Mouse (Mus musculus): Measurements from ENCODE around the gene Sash1. TPM values are rescaled to one million over a fixed set of nuclear protein-coding genes. Genes with fewer than 3 reads are reported as not detected.

Sash1 gene
- polyA plus RNA-seq, 1 experiment = 2.1 TPM

DNA sequence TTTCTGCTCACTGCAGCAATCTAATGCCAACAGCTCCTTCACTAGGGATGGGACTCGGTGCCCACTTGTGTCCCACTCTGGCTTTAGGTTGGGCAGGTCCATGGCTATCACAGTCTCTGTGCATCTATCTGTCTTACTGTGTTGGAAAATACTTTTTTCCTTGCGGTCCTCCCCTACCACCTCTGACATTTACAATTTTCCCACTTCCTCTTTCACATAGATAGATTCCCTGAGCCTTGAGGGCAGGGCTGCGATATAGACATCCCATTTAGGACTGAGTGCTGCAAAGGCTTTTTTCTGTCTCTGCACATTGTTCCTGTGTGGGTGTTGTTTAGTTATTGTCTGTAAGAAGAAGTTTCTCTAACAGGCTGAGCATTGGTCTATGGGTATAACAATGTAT is 40.4 kb upstream of the Sash1 start:
- TF ChIP-seq GATA1 (IDR thresholded peaks at IDR 0.05; ENCODE audit: borderline replicate concordance, low read length) (no peak), FLI1 (IDR thresholded peaks at IDR 0.05; ENCODE audit: low read length) (no peak)
- peaks cover 41% of the 10 kb centered on the region for H3K4me1 ChIP-seq
- H3K9me3 ChIP-seq = no peaks in the 10 kb centered on the region
- peak overlapping the region; percentile 72 for H3K4me3 ChIP-seq (replicated peaks)
- H3K36me3 ChIP-seq (replicated peaks; ENCODE audit: low read length) = no peaks in the 10 kb centered on the region
- no peaks in the 10 kb centered on the region for H3K27me3 ChIP-seq (replicated peaks)

DNA sequence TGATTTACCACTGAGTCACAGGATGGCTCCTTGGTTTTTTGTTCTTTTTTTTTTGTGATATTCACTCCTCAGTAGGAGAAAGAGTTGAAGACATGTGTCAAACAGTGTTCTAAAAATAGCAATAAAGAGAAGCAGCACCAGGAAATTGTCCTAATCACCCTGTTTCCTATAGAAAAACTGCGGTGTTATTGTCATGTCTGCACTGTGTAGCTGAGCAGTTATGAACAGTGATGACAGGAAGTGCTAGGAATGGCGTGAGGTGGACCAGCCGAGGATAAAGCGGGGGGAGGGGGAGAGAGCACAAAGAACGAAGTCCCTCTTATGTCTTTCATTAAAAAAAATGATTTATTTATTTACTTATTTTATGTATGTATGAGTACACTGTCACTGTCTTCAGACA is 39.4 kb upstream of the Sash1 start:
- no peaks in the 10 kb centered on the region for H3K9me3 ChIP-seq
- H3K27me3 ChIP-seq (replicated peaks) = no peaks in the 10 kb centered on the region
- peak overlapping the region; percentile 75 for H3K4me3 ChIP-seq (replicated peaks)
- no peak for TF ChIP-seq GATA1 (IDR thresholded peaks at IDR 0.05; ENCODE audit: borderline replicate concordance, low read length)
- no peak for TF ChIP-seq FLI1 (IDR thresholded peaks at IDR 0.05; ENCODE audit: low read length)
- peaks cover 41% of the 10 kb centered on the region for H3K4me1 ChIP-seq
- no peaks in the 10 kb centered on the region for H3K36me3 ChIP-seq (replicated peaks; ENCODE audit: low read length)

- TF ChIP-seq FLI1 (IDR thresholded peaks at IDR 0.05; ENCODE audit: low read length) = no peak
- TF ChIP-seq GATA1 (IDR thresholded peaks at IDR 0.05; ENCODE audit: borderline replicate concordance, low read length) = no peak
These were observed 35.3 kb upstream of the Sash1 start for GRCm38 (mm10) chr10:8921098-8921693.

DNA sequence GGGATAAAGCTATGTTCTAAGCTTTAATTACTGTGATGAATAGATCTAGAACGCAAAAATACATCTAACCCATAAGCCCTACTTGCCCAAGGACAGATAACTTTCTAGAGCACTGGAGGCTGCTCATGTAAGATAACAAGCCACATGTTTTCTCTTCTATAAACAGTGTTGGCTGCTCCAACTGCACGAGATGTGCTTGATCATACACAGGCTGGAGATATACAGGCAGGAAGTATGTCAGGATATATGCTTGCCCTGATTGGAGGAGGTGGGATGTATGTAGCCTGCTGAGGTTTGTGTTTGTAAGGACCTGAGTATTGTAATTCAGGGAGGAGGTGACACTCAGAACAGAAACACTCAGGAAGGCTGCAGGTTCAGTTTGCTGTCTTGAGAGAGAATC is 31.9 kb upstream of the Sash1 start:
- Histone ChIP-seq H3K4me3 (replicated peaks) (no peak overlapping the region), H3K9me3 (peaks cover 5% of the 10 kb centered on the region; the same call in 1 of the 2 replicates), H3K36me3 (replicated peaks; ENCODE audit: low read length) (no peaks in the 10 kb centered on the region), H3K27me3 (replicated peaks) (peaks cover 16% of the 10 kb centered on the region), H3K4me1 (peaks cover 15% of the 10 kb centered on the region)
- no peak for TF ChIP-seq GATA1 (IDR thresholded peaks at IDR 0.05; ENCODE audit: borderline replicate concordance, low read length)
- TF ChIP-seq FLI1 (IDR thresholded peaks at IDR 0.05; ENCODE audit: low read length) = no peak

More at GRCm38 (mm10) chr10:8921098-8921693, 35.3 kb upstream of the Sash1 start:
- Histone ChIP-seq H3K4me3 (replicated peaks) (no peak overlapping the region), H3K4me1 (peaks cover 38% of the 10 kb centered on the region), H3K27me3 (replicated peaks) (peaks cover 11% of the 10 kb centered on the region), H3K36me3 (replicated peaks; ENCODE audit: low read length) (no peaks in the 10 kb centered on the region), H3K9me3 (peaks cover 5% of the 10 kb centered on the region; the same call in 1 of the 2 replicates)

GRCm38 (mm10) chr10:8917350-8917749 is 31.5 kb upstream of the Sash1 start:
- H3K9me3 ChIP-seq = peaks cover 5% of the 10 kb centered on the region; the same call in 1 of the 2 replicates
- H3K4me3 ChIP-seq (replicated peaks) = no peak overlapping the region
- peaks cover 16% of the 10 kb centered on the region for H3K27me3 ChIP-seq (replicated peaks)
- peaks cover 20% of the 10 kb centered on the region for H3K4me1 ChIP-seq
- no peak for TF ChIP-seq GATA1 (IDR thresholded peaks at IDR 0.05; ENCODE audit: borderline replicate concordance, low read length)
- TF ChIP-seq FLI1 (IDR thresholded peaks at IDR 0.05; ENCODE audit: low read length) = no peak
- H3K36me3 ChIP-seq (replicated peaks; ENCODE audit: low read length) = no peaks in the 10 kb centered on the region

DNA sequence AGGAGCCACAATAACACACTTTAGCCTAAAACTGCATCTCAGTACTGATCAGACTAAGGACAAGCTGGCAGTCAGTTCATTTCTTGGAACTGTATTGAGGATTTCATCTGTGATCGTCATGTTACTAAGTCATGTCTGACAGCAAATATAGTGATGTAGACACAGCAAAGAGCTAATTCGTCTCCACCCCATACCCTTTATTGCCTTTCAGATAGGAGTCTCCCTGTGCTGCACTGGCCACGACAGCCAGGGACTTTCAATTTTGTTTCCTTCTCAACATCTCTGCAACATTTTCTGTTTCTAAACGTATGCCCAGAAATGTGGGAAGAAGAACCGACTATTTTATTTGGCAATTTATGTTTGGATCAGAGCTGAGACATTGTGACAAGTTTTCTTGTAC is 29.9 kb upstream of the Sash1 start:
- H3K4me3 ChIP-seq (replicated peaks) = no peak overlapping the region
- H3K4me1 ChIP-seq = peaks cover 24% of the 10 kb centered on the region
- peaks cover 16% of the 10 kb centered on the region for H3K27me3 ChIP-seq (replicated peaks)
- TF ChIP-seq FLI1 (IDR thresholded peaks at IDR 0.05; ENCODE audit: low read length) = no peak
- TF ChIP-seq GATA1 (IDR thresholded peaks at IDR 0.05; ENCODE audit: borderline replicate concordance, low read length) = no peak
- H3K9me3 ChIP-seq = peaks cover 5% of the 10 kb centered on the region; the same call in 1 of the 2 replicates
- no peaks in the 10 kb centered on the region for H3K36me3 ChIP-seq (replicated peaks; ENCODE audit: low read length)

DNA sequence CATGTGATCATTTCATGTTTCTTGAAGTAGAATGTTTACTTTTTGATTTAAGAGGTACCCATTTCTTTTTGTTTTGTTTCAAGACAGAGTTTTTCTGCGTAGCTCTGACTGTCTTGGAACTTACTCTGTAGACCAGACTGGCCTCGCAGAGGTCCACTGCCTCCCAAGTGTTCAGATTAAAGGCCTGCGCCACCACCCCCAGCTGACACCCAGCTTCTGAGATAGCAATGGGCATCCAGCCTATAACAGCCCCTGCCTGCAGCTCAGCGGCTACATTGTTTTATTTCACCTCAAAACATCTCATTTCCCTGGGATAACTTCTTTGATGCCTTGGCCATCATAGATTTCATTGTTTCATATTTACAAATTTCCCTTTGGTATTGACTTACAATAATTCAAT is 28.0 kb upstream of the Sash1 start:
- peaks cover 24% of the 10 kb centered on the region for H3K4me1 ChIP-seq
- H3K36me3 ChIP-seq (replicated peaks; ENCODE audit: low read length) = no peaks in the 10 kb centered on the region

GRCm38 (mm10) chr10:8912706-8913275 is 26.9 kb upstream of the Sash1 start:
- TF ChIP-seq FLI1 (IDR thresholded peaks at IDR 0.05; ENCODE audit: low read length) (no peak), GATA1 (IDR thresholded peaks at IDR 0.05; ENCODE audit: borderline replicate concordance, low read length) (no peak)
- H3K9me3 ChIP-seq = peaks cover 12% of the 10 kb centered on the region
- peaks cover 20% of the 10 kb centered on the region for H3K4me1 ChIP-seq
- H3K4me3 ChIP-seq (replicated peaks) = no peak overlapping the region
- H3K27me3 ChIP-seq (replicated peaks) = peaks cover 13% of the 10 kb centered on the region
- no peaks in the 10 kb centered on the region for H3K36me3 ChIP-seq (replicated peaks; ENCODE audit: low read length)

More for the DNA sequence above, 28.0 kb upstream of the Sash1 start:
- Histone ChIP-seq H3K27me3 (replicated peaks) (peaks cover 14% of the 10 kb centered on the region), H3K9me3 (peaks cover 7% of the 10 kb centered on the region; the same call in 1 of the 2 replicates), H3K4me3 (replicated peaks) (no peak overlapping the region)
- TF ChIP-seq FLI1 (IDR thresholded peaks at IDR 0.05; ENCODE audit: low read length) (no peak), GATA1 (IDR thresholded peaks at IDR 0.05; ENCODE audit: borderline replicate concordance, low read length) (no peak)

- H3K9me3 ChIP-seq = peaks cover 12% of the 10 kb centered on the region
- H3K36me3 ChIP-seq (replicated peaks; ENCODE audit: low read length) = no peaks in the 10 kb centered on the region
- H3K4me1 ChIP-seq = peaks cover 15% of the 10 kb centered on the region
- TF ChIP-seq FLI1 (IDR thresholded peaks at IDR 0.05; ENCODE audit: low read length) (no peak), GATA1 (IDR thresholded peaks at IDR 0.05; ENCODE audit: borderline replicate concordance, low read length) (no peak)
- no peak overlapping the region for H3K4me3 ChIP-seq (replicated peaks)
- H3K27me3 ChIP-seq (replicated peaks) = peaks cover 13% of the 10 kb centered on the region
These were observed 26.3 kb upstream of the Sash1 start for GRCm38 (mm10) chr10:8912213-8912612.

DNA sequence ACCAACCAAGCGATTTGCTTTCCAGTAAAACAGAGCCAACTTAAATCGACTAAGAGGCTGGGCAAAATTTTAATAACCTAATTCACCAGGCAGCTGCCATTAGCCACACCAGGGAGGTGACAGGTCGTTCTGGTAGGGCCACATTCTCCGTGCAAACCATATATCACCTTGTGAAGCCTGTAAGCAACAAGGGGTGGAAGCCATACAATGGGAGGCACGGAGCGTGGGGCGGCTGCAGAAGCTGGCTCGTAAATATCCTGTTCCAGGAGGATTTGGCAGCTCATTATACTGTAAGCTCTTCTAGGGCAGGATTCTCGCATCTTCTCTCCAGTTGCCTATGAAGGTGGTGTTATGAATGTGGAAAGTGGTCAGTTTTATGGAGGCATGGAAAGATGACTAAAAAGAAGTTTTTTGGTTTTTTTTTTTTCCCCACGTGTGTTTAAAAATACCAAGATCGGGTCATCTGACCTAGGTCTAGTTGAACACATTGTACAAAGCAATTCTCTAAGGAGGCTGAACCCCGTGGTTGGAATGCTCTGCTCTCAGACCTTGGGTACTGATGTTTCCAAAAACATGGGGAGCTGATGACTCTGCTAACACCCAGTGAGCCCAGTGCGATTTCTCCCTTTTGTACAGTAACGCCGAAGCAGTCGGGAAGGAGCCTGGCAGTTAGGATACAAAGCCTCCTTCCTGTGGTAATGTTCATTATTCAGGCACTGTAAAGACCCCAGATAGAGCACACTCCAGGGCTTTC is 24.5 kb upstream of the Sash1 start:
- Histone ChIP-seq H3K27me3 (replicated peaks) (peaks cover 18% of the 10 kb centered on the region), H3K9me3 (peaks cover 12% of the 10 kb centered on the region), H3K4me1 (peaks cover 15% of the 10 kb centered on the region), H3K4me3 (replicated peaks) (no peak overlapping the region), H3K36me3 (replicated peaks; ENCODE audit: low read length) (no peaks in the 10 kb centered on the region)
- TF ChIP-seq GATA1 (IDR thresholded peaks at IDR 0.05; ENCODE audit: borderline replicate concordance, low read length) (no peak), FLI1 (IDR thresholded peaks at IDR 0.05; ENCODE audit: low read length) (no peak)
